Mouse (Mus musculus): ENCODE measurements around the gene Gli3. TPM values are rescaled to one million over a fixed set of nuclear protein-coding genes. Genes with fewer than 3 reads are reported as not detected.

Gli3 gene
- polyA plus RNA-seq, 1 experiment, result 12.5 TPM

DNA sequence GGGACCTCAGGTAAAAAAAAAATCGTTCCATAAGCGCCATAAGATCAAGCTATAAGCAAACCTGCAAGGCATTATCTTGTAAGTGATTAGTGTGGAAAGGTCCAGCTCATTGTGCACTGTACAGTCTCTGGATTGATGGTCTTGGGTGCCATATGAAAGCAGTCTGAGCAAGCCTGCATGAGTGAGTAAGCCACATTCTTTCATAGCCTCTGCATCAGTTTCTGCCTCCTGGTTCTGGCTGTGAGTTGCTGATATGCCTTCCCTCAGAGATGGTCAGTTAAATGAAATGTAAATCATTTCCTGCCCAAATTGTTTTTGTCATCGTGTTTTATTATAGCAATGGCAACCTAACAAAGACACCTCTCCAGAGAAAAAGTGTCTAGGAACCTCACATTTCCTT is 98.4 kb downstream of the Gli3 start:
- TF ChIP-seq POLR2A (IDR thresholded peaks at IDR 0.05; ENCODE audit: borderline replicate concordance, extremely low read depth, insufficient read depth, insufficient read length, poor library complexity, severe bottlenecking) (no peak), CTCF (IDR thresholded peaks at IDR 0.05; ENCODE audit: borderline replicate concordance, extremely low read depth, insufficient read depth, insufficient read length) (no peak)
- no peak for DNase-seq (ENCODE audit: low read depth)

DNA sequence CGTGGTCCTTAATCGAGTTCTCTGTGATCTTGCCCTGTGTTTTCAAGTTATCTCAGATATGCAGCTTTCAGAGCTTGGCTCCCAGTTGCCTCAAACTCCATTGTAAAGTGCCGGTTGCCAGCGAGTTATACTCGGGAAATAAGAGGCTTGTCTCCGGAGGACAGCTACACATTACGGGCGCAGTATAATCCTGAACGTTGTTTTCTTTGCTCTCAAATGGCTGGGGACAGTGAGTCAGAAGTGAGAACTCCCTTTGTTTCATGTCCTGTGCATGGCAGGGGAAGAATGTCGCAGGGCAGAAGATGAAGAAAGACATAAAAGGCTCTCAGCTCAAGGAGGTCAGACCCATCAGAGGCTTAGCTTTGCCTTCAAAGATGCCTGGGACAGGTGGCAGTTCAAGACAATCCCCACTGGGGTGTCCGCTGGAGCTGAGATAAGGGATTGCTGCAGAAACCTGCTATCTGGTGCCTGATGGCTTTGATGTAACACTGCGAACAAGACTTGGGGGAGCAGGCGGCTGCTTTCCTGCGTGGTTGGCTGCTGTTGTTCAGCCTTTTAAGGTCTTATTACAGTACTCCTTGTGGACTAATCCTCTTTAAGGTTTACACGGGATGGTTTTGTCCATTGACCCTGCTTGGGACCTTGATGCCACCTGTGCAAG is 108.0 kb downstream of the Gli3 start:
- DNase-seq (ENCODE audit: low read depth), result peak; percentile 81
- TF ChIP-seq CTCF (IDR thresholded peaks at IDR 0.05; ENCODE audit: borderline replicate concordance, extremely low read depth, insufficient read depth, insufficient read length) (no peak), POLR2A (IDR thresholded peaks at IDR 0.05; ENCODE audit: borderline replicate concordance, extremely low read depth, insufficient read depth, insufficient read length, poor library complexity, severe bottlenecking) (no peak)

DNA sequence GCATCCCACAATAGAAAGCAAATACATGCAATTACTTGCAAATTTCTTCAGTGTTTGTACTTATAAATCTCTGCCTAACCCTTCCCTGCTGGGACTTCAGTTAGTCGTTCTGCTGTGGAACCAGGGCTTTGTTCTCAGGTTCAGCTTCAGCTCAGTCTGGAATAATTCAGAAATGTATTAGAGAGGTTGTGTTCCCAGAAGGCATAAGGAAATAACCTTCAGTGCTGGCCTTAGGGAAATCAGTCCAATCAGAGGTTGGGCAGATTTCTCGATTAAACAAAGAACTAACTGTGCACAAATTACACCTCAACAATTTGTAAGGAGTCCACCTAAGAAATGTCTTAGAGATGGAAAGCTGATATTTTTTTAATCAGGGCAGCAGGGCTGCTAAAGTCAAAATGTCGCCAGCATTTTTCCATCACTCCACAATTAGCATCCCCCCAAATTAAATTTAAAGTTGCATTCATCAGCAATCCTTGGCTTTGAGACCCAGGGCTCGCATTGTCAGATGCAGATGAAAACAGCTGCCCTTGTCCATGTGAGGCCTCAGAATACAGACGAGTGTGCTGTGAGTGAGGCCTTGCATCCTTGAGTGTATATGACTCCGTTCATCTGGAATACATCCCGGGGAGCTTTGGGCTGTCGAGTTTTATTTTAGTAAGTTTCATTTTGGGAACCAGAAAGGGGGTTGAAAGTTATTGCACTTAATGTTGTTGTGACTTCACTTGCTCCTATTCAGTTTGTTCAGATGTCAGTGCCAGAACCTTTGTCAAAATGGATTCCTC is 114.3 kb downstream of the Gli3 start:
- peak; percentile 48 for DNase-seq (ENCODE audit: low read depth)
- TF ChIP-seq CTCF (IDR thresholded peaks at IDR 0.05; ENCODE audit: borderline replicate concordance, extremely low read depth, insufficient read depth, insufficient read length) (no peak), POLR2A (IDR thresholded peaks at IDR 0.05; ENCODE audit: borderline replicate concordance, extremely low read depth, insufficient read depth, insufficient read length, poor library complexity, severe bottlenecking) (no peak)

DNA sequence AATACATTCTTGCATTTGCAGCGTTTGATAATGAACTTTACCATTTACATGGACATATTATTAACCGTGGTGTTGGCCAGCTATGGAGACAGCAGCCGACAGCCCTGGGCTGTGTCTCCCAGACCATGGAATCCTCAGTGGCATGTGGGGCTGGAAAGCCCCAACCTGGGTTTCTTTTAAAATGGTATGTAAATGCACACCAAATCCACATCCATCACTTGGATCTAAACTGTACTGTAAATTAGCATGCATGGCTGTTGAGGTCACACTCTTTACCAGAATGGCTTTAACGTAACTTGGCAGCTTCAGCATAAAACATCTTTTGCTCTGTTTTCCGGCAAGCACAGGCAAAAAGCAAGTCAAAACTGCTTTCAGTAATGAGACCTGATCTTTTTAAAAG is 117.4 kb downstream of the Gli3 start:
- no peak for DNase-seq (ENCODE audit: low read depth)
- TF ChIP-seq POLR2A (IDR thresholded peaks at IDR 0.05; ENCODE audit: borderline replicate concordance, extremely low read depth, insufficient read depth, insufficient read length, poor library complexity, severe bottlenecking) (no peak), CTCF (IDR thresholded peaks at IDR 0.05; ENCODE audit: borderline replicate concordance, extremely low read depth, insufficient read depth, insufficient read length) (no peak)

DNA sequence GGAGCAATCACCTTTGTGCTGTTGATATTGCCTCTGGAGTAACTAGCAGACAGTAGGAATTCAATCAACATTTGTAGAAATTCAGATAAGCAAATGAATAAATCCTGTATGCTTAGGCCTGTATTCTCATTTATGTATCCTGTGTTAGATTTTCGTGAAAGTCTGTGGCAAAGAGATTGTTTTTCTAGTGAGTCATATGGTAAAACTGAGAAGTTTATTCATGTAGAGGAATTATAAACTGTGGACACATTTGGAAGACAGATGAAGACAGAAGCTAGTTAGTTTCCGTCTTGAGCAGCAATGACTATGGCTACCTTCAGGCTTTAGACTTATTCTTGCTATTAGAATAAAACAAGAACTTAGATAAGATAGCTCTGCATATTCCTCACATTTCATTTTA is 122.9 kb downstream of the Gli3 start:
- no peak for TF ChIP-seq CTCF (IDR thresholded peaks at IDR 0.05; ENCODE audit: borderline replicate concordance, extremely low read depth, insufficient read depth, insufficient read length)
- no peak for TF ChIP-seq POLR2A (IDR thresholded peaks at IDR 0.05; ENCODE audit: borderline replicate concordance, extremely low read depth, insufficient read depth, insufficient read length, poor library complexity, severe bottlenecking)
- no peak for DNase-seq (ENCODE audit: low read depth)

DNA sequence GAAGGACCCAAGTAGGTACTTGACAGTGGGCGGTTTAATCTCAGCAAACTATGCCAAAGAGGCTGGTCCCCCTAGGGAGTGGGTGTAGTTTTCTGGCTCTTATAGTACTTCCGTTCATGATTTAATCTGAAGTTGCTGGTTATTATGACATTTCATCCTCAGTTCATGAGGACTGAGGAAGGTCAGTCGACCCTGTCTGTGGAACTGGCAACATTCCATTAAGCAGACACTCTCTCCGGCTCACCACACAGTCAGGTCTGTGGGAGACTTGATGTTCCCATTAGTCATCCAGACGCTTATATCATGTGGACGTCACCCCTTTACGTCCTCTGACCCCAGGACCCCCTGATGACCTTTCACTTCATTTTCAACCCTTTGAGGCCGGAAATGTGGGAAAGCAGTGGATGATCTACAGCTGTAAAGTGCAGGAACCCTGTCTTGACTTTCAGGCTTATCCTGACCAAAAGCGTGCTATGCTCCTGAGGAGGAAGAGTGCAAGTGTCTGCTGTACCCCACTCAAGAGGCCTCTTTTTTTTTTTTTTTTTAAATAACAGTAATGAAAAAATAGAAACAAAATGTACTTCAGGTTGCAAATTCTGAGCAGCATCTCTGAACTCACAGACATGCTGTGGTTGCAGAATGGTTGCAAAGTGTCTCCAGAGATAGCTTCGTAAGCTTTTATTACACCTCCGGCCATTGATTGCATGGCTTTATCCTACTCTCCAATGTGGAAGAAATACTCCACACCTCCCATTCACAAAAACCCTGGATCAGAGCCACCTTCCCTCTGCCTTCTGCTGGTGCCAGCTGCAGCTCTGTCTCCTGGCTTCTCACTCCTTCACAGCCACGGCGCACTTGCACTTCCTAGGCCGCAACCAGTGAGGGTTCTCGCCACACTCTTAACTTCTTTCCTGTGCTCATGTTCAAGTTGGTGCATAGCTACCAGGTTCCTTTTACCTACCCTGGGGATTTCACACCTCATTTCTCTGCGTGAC is 125.5 kb downstream of the Gli3 start:
- no peak for TF ChIP-seq POLR2A (IDR thresholded peaks at IDR 0.05; ENCODE audit: borderline replicate concordance, extremely low read depth, insufficient read depth, insufficient read length, poor library complexity, severe bottlenecking)
- TF ChIP-seq CTCF (IDR thresholded peaks at IDR 0.05; ENCODE audit: borderline replicate concordance, extremely low read depth, insufficient read depth, insufficient read length), result no peak
- peak; percentile 87 for DNase-seq (ENCODE audit: low read depth)

DNA sequence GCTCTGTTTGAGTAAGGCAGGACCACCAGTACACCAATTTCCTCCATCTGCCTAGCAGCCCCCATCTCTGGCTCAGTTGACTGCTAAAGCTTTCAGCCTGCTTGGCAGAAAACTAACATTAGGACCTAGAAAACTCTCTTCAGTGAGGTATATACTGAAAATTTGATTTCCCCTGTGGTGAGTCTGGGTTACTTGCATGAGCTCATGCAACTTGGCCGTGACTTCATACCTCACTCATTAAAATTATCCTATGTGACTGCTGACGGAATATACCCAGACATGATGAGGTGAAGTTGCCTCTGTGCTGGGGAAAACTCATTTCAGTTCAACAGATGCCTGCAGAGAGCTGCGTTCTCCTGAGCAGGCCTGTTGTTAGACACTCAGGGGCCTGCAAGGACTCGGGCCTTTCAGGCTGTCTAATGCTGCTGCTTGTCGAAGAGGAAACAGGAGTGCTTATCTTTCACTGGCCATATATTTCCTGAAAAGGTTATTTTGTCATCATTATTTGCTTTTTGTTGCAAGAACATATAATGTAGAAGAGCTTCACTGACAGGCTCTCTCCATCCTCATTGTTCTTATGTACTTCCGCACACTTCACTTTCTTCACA is 127.4 kb downstream of the Gli3 start:
- DNase-seq (ENCODE audit: low read depth), result no peak
- TF ChIP-seq CTCF (IDR thresholded peaks at IDR 0.05; ENCODE audit: borderline replicate concordance, extremely low read depth, insufficient read depth, insufficient read length) (no peak), POLR2A (IDR thresholded peaks at IDR 0.05; ENCODE audit: borderline replicate concordance, extremely low read depth, insufficient read depth, insufficient read length, poor library complexity, severe bottlenecking) (no peak)

DNA sequence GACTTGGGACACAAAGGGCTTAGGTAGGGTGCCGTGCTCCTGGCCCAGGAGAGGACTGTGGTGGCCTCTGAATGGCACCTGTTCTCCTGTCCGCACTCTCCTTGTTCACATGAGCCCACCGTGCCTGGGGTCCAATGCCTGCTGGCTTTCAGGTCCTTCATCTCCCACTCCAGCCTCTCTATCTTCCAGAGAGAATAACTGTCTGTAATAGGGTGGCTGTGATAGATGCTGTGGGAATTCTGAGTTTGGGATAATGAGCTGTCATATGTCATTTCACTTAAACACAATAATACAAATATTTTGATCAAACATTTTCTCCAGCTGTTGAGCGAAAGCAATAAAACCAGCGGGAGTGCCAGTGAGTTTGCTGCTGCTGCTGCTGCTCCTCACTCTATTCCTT is 133.6 kb downstream of the Gli3 start:
- peak; percentile 34 for DNase-seq (ENCODE audit: low read depth)
- TF ChIP-seq POLR2A (IDR thresholded peaks at IDR 0.05; ENCODE audit: borderline replicate concordance, extremely low read depth, insufficient read depth, insufficient read length, poor library complexity, severe bottlenecking), result no peak
- TF ChIP-seq CTCF (IDR thresholded peaks at IDR 0.05; ENCODE audit: borderline replicate concordance, extremely low read depth, insufficient read depth, insufficient read length), result no peak

DNA sequence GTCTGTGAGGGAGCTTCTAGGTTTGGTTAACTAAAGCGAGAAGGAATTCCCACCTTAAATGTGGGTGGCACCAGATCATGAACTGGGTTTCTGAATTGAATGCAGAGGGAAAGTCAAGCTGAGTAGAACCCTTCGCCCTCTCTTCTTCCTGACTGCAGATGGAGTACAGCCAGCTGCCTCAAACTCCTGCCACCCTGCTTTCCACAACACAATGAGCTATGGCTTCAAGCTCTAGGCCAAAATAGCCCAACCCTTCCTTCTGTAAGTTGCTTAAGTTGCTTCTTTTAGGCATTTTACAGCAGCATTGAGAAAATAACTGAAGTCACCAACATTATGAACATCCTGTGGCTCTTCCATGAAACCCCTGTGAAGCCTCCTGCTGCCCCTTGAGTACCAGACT is 136.7 kb downstream of the Gli3 start:
- TF ChIP-seq CTCF (IDR thresholded peaks at IDR 0.05; ENCODE audit: borderline replicate concordance, extremely low read depth, insufficient read depth, insufficient read length) (no peak), POLR2A (IDR thresholded peaks at IDR 0.05; ENCODE audit: borderline replicate concordance, extremely low read depth, insufficient read depth, insufficient read length, poor library complexity, severe bottlenecking) (no peak)
- no peak for DNase-seq (ENCODE audit: low read depth)

DNA sequence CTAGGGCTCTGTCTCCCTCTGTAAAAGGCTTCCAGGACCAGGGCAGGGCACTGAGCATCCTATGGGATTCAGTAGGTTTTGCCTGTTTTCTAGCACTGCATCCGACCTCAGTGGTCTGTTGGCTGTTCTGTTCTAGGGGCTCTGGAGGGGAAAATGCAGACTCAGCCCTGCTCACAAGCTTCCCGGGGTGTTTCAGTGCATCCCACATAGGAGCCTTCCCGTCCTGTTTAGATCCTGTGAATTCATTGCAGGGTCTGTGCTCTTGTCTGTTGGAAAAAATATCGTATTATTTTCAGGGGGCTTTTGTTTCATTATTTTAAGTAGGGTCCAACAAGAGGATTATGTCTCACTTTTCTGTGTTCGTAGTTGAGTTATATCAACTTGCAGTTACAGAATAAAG is 139.1 kb downstream of the Gli3 start:
- TF ChIP-seq POLR2A (IDR thresholded peaks at IDR 0.05; ENCODE audit: borderline replicate concordance, extremely low read depth, insufficient read depth, insufficient read length, poor library complexity, severe bottlenecking), result no peak
- TF ChIP-seq CTCF (IDR thresholded peaks at IDR 0.05; ENCODE audit: borderline replicate concordance, extremely low read depth, insufficient read depth, insufficient read length), result no peak
- DNase-seq (ENCODE audit: low read depth), result no peak
